Comparison of ENCODE assay signal across 10 mouse cellular contexts in the genomic region with DNA sequence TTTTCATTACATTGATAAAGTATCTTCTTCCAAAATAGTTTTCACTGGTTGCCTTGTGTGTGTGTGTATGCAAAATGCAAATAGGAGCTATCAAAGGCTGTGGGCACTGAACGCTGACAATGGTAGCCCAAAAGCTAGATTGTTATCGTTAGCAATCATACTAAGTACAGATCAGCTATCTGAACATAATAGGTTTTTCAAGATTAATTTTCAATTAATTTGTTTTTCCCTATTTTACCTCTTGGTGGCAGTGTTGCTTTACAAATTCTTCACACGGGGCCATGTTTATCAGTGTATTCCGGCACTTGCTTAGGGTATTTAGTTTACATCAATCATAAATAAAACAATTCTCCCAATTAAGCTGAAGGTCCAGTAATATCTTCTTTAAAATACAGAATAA. TPM values are rescaled to one million over a fixed set of nuclear protein-coding genes. Genes with fewer than 3 reads are reported as not detected.
A peak's percentile ranks its signal among the peaks of the same experiment; 100 is the strongest.
DNase-seq lines count a peak whose midpoint lies in the region; ATAC-seq and TF ChIP-seq lines count a peak whose summit lies in the region.
"Had no signal": no experiment of that assay in that cellular context is flagged by ENCODE, and none has a peak within 500 bp of the region (broad histone marks: within the 10 kb centered on the region; RNA-seq: fewer than 3 reads in every experiment).

No protein-coding gene starts in this region.

- H3K9ac ChIP-seq in forebrain, embryonic 11.5 days (ENCODE audit: low read length) = no peak overlapping the region
- H3K9ac ChIP-seq in lung, postnatal 0 days (replicated peaks; ENCODE audit: low read depth) = no peak overlapping the region
- no peak overlapping the region for H3K9ac ChIP-seq in heart, postnatal 0 days (replicated peaks; ENCODE audit: low read depth, low read length)

- H3K4me1 ChIP-seq in forebrain, embryonic 11.5 days (replicated peaks; ENCODE audit: control insufficient read depth, insufficient read depth, low read length) = no peaks in the 10 kb centered on the region
- peaks cover 9% of the 10 kb centered on the region; the same call in 1 of the 2 replicates for H3K4me1 ChIP-seq in forebrain, embryonic 10.5 days
- no peaks in the 10 kb centered on the region for H3K4me1 ChIP-seq in lung, postnatal 0 days (ENCODE audit: insufficient read depth, low read depth, low read length)
- peaks cover 8% of the 10 kb centered on the region; the same call in 1 of the 2 replicates for H3K4me1 ChIP-seq in heart, postnatal 0 days (ENCODE audit: control insufficient read depth, insufficient read depth)
- H3K4me1 ChIP-seq: megakaryocyte, embryonic 14.5 days had no signal

- H3K4me2 ChIP-seq in forebrain, embryonic 11.5 days (ENCODE audit: low read depth, low read length, severe bottlenecking) = no peak overlapping the region
- H3K4me2 ChIP-seq in lung, postnatal 0 days (replicated peaks; ENCODE audit: low read depth, low read length) = no peak overlapping the region
- H3K4me2 ChIP-seq in heart, postnatal 0 days (ENCODE audit: low read depth, low read length) = peak overlapping the region; percentile 26

- H3K27me3 ChIP-seq in forebrain, embryonic 11.5 days (ENCODE audit: control insufficient read depth, insufficient read depth, low read length) = no peaks in the 10 kb centered on the region
- H3K27me3 ChIP-seq in forebrain, embryonic 10.5 days (ENCODE audit: poor library complexity, severe bottlenecking) = no peaks in the 10 kb centered on the region
- no peaks in the 10 kb centered on the region for H3K27me3 ChIP-seq in lung, postnatal 0 days (replicated peaks; ENCODE audit: insufficient read depth, low read length)
- no peaks in the 10 kb centered on the region for H3K27me3 ChIP-seq in heart, postnatal 0 days (ENCODE audit: control insufficient read depth, insufficient read depth, low read length)
- H3K27me3 ChIP-seq: megakaryocyte, embryonic 14.5 days had no signal

- no peak overlapping the region for H3K27ac ChIP-seq in forebrain, embryonic 11.5 days (ENCODE audit: low read depth, low read length)
- H3K27ac ChIP-seq in forebrain, embryonic 10.5 days = no peak overlapping the region
- H3K27ac ChIP-seq in lung, postnatal 0 days (ENCODE audit: low read length) = no peak overlapping the region
- H3K27ac ChIP-seq in heart, postnatal 0 days (ENCODE audit: low read depth) = peak overlapping the region; percentile 82

- no peak for TF ChIP-seq EP300 in lung, postnatal 0 days (IDR thresholded peaks at IDR 0.05)
- no peak for TF ChIP-seq EP300 in heart, postnatal 0 days (IDR thresholded peaks at IDR 0.05; ENCODE audit: low read depth)

- H3K4me3 ChIP-seq in forebrain, embryonic 11.5 days (ENCODE audit: low read depth, low read length) = no peak overlapping the region
- H3K4me3 ChIP-seq in forebrain, embryonic 10.5 days = no peak overlapping the region
- no peak overlapping the region for H3K4me3 ChIP-seq in lung, postnatal 0 days (ENCODE audit: low read depth, low read length)
- H3K4me3 ChIP-seq in heart, postnatal 0 days (ENCODE audit: low read depth, low read length) = no peak overlapping the region
- H3K4me3 ChIP-seq: megakaryocyte, embryonic 14.5 days had no signal

- no peaks in the 10 kb centered on the region for H3K9me3 ChIP-seq in forebrain, embryonic 11.5 days (ENCODE audit: control insufficient read depth, low read length)
- no peaks in the 10 kb centered on the region for H3K9me3 ChIP-seq in forebrain, embryonic 10.5 days
- H3K9me3 ChIP-seq in lung, postnatal 0 days (ENCODE audit: low read length) = no peaks in the 10 kb centered on the region
- no peaks in the 10 kb centered on the region for H3K9me3 ChIP-seq in heart, postnatal 0 days (replicated peaks; ENCODE audit: control insufficient read depth, low read length)
- H3K9me3 ChIP-seq: megakaryocyte, embryonic 14.5 days had no signal

- H3K36me3 ChIP-seq in forebrain, embryonic 11.5 days (ENCODE audit: control insufficient read depth, insufficient read depth, low read length) = no peaks in the 10 kb centered on the region
- no peaks in the 10 kb centered on the region for H3K36me3 ChIP-seq in forebrain, embryonic 10.5 days (replicated peaks)
- H3K36me3 ChIP-seq in lung, postnatal 0 days (ENCODE audit: insufficient read depth, low read length) = no peaks in the 10 kb centered on the region
- H3K36me3 ChIP-seq in heart, postnatal 0 days (replicated peaks; ENCODE audit: control insufficient read depth, insufficient read depth, low read length) = peaks cover 76% of the 10 kb centered on the region

- ATAC-seq in forebrain, embryonic 11.5 days (replicated peaks; ENCODE audit: low FRiP score) = 0 out of 2 replicates have a peak, but pooled peaks have one; percentile 50
- ATAC-seq in lung, postnatal 0 days = no peak
- ATAC-seq in heart, postnatal 0 days (ENCODE audit: insufficient read depth, low read depth) = no peak

- DNase-seq in forebrain, embryonic 11.5 days (ENCODE audit: low spot score) = no peak
- DNase-seq in forebrain, embryonic 10.5 days (ENCODE audit: extremely low spot score, low spot score) = no peak
- peak; percentile 57 for DNase-seq in lung, postnatal 0 days (ENCODE audit: low spot score)
- DNase-seq in lung, postnatal 10 days = no peak
- peak; percentile 52 for DNase-seq in heart, postnatal 0 days (ENCODE audit: low spot score)
- peak; percentile 55 for DNase-seq in retina, postnatal 7 days (ENCODE audit: low read depth, low spot score)
- no peak for DNase-seq in gastrocnemius, postnatal 10 days
- DNase-seq in thymus, postnatal 10 days (ENCODE audit: low spot score in 2 of 2) = no peak
- DNase-seq: kidney, adult 11 months had no signal

- TF ChIP-seq CTCF in lung, postnatal 0 days (IDR thresholded peaks at IDR 0.05) = peak; percentile 58
- TF ChIP-seq CTCF in heart, postnatal 0 days (IDR thresholded peaks at IDR 0.05; ENCODE audit: low read depth) = peak; percentile 38

- 32% methylated on average over 4 of the region's 4 CpGs for WGBS in forebrain, embryonic 11.5 days
- WGBS in forebrain, embryonic 10.5 days = 32% methylated on average over 4 of the region's 4 CpGs
- whole genome bisulfite sequencing in lung, postnatal 0 days = 14% methylated on average over 4 of the region's 4 CpGs
- WGBS in heart, postnatal 0 days = 11% methylated on average over 4 of the region's 4 CpGs

RNA-seq across cellular contexts. Expression of a gene that starts 11.7 kb away (rescaled TPM):
- polyA plus RNA-seq in forebrain, embryonic 11.5 days (2014; fragmentation: Nextera tagmentation; extraction: Ambion mirVana) = 0.04 and 0.77 TPM in 2 replicates
- polyA plus RNA-seq in forebrain, embryonic 10.5 days (2016; fragmentation: Nextera tagmentation; extraction: Ambion mirVana) = 0.01 and 0.05 TPM in 2 replicates
- polyA plus RNA-seq in lung, postnatal 0 days (2015; fragmentation: Nextera tagmentation; extraction: Ambion mirVana) = 5.5 and 9.0 TPM in 2 replicates
- total RNA-seq in heart, postnatal 0 days (2014; rRNA removed; ENCODE audit: low replicate concordance) = 959 and 970 TPM in 2 replicates
- polyA plus RNA-seq in heart, postnatal 0 days (2015; fragmentation: Nextera tagmentation; extraction: Ambion mirVana) = 644 and 700 TPM in 2 replicates
- total RNA-seq in gastrocnemius, postnatal 10 days (2021) = 1,000 to 10,000 TPM; 3,966 to 4,807 TPM

Comparison
In these comparisons a context has a peak if more than half of its experiments do, and no peak if none do; other contexts are left out.
1. DNase-seq: peak in lung, postnatal 0 days (single experiment), heart, postnatal 0 days (single experiment) and retina, postnatal 7 days (single experiment); none in forebrain, embryonic 11.5 days (single experiment), forebrain, embryonic 10.5 days (single experiment), lung, postnatal 10 days (single experiment), gastrocnemius, postnatal 10 days (single experiment) and thymus, postnatal 10 days (0 of 2).
2. RNA of a gene that starts 11.7 kb away (polyA plus RNA-seq): 644 to 700 TPM in heart, postnatal 0 days; 5.5 to 9.0 TPM in lung, postnatal 0 days, 0.01 to 0.05 TPM in forebrain, embryonic 10.5 days and 0.04 to 0.77 TPM in forebrain, embryonic 11.5 days; every median in the first group is over 10 times any median in the second.